In genomic region chr13:52455329-52455728, GRCm38 (mm10) we compare ENCODE assay signal across 10 mouse cellular contexts.
DNase-seq lines count a peak whose midpoint lies in the region; ATAC-seq and TF ChIP-seq lines count a peak whose summit lies in the region.
"Had no signal": no experiment of that assay in that cellular context is flagged by ENCODE, and none has a peak within 500 bp of the region (broad histone marks: within the 10 kb centered on the region; RNA-seq: fewer than 3 reads in every experiment).

No protein-coding gene starts in this region.

- no peak overlapping the region for H3K4me2 ChIP-seq in heart, postnatal 0 days (ENCODE audit: low read depth, low read length)
- no peak overlapping the region for H3K4me2 ChIP-seq in forebrain, embryonic 12.5 days

- no peaks in the 10 kb centered on the region for H3K27me3 ChIP-seq in heart, postnatal 0 days (ENCODE audit: control insufficient read depth, insufficient read depth, low read length)
- H3K27me3 ChIP-seq in forebrain, embryonic 12.5 days = 0 out of 2 replicates have a peak, but pooled peaks cover 4% of the 10 kb centered on the region

- H3K36me3 ChIP-seq in heart, postnatal 0 days (replicated peaks; ENCODE audit: control insufficient read depth, insufficient read depth, low read length) = no peaks in the 10 kb centered on the region
- no peaks in the 10 kb centered on the region for H3K36me3 ChIP-seq in forebrain, embryonic 12.5 days (replicated peaks)

- WGBS in heart, postnatal 0 days = 19% methylated on average over 9 of the region's 9 CpGs
- WGBS in forebrain, embryonic 12.5 days = 59% methylated on average over 9 of the region's 9 CpGs

- no peaks in the 10 kb centered on the region for H3K9me3 ChIP-seq in heart, postnatal 0 days (replicated peaks; ENCODE audit: control insufficient read depth, low read length)
- no peaks in the 10 kb centered on the region for H3K9me3 ChIP-seq in forebrain, embryonic 12.5 days

- TF ChIP-seq CTCF in heart, postnatal 0 days (IDR thresholded peaks at IDR 0.05; ENCODE audit: low read depth) = no peak

- DNase-seq in ovary, postnatal 14 days (ENCODE audit: low spot score) = peak; percentile 8
- no peak for DNase-seq in ovary, postnatal 10 days (ENCODE audit: low spot score)
- DNase-seq in cerebellum, adult 9-11 months = peak; percentile 91
- DNase-seq in heart, postnatal 0 days (ENCODE audit: low spot score) = no peak
- DNase-seq in urinary bladder, postnatal 25 days (ENCODE audit: low spot score) = peak; percentile 19
- no peak for DNase-seq in thymus, postnatal 0 days (ENCODE audit: low spot score)
- DNase-seq: kidney, adult 11 months; midbrain, embryonic 14.5 days; thymus, postnatal 36 days had no signal

- H3K4me1 ChIP-seq in heart, postnatal 0 days (ENCODE audit: control insufficient read depth, insufficient read depth) = no peaks in the 10 kb centered on the region
- H3K4me1 ChIP-seq in forebrain, embryonic 12.5 days = peaks cover 13% of the 10 kb centered on the region

- H3K4me3 ChIP-seq in heart, postnatal 0 days (ENCODE audit: low read depth, low read length) = no peak overlapping the region
- H3K4me3 ChIP-seq in forebrain, embryonic 12.5 days (replicated peaks) = no peak overlapping the region

- no peak overlapping the region for H3K27ac ChIP-seq in heart, postnatal 0 days (ENCODE audit: low read depth)
- no peak overlapping the region for H3K27ac ChIP-seq in forebrain, embryonic 12.5 days

- no peak for TF ChIP-seq EP300 in heart, postnatal 0 days (IDR thresholded peaks at IDR 0.05; ENCODE audit: low read depth)

- ATAC-seq in heart, postnatal 0 days (ENCODE audit: insufficient read depth, low read depth) = 0 out of 2 replicates have a peak, but pooled peaks have one; percentile 24
- no peak for ATAC-seq in forebrain, embryonic 12.5 days (ENCODE audit: low FRiP score)

- no peak overlapping the region for H3K9ac ChIP-seq in heart, postnatal 0 days (replicated peaks; ENCODE audit: low read depth, low read length)
- no peak overlapping the region for H3K9ac ChIP-seq in forebrain, embryonic 12.5 days

Comparison
In these comparisons a context has a peak if more than half of its experiments do, and no peak if none do; other contexts are left out.
1. DNase-seq: peak in ovary, postnatal 14 days (single experiment), cerebellum, adult 9-11 months (single experiment) and urinary bladder, postnatal 25 days (single experiment); none in ovary, postnatal 10 days (single experiment), heart, postnatal 0 days (single experiment) and thymus, postnatal 0 days (single experiment).